Mouse (Mus musculus): Measurements from ENCODE around the gene Tmem132d.

GRCm38 (mm10) chr5:128233101-128233500 lies 199.8 kb downstream of the Tmem132d start:
- TF ChIP-seq CTCF (IDR thresholded peaks at IDR 0.05; ENCODE audit: borderline replicate concordance, insufficient read depth, low read depth, low read length) (no peak), POLR2A (IDR thresholded peaks at IDR 0.05; ENCODE audit: borderline replicate concordance, insufficient read depth, low read length) (no peak)
